Mouse (Mus musculus) mature B cell (primary cell): ENCODE measurements around the gene Pgam1.
"Not testable (repeated sequence)": the region's sequence is repeated elsewhere in the genome, so short reads cannot be mapped to it uniquely, and the experiment has no call there.

Source experiments
- in situ Hi-C: fragments of 300-500 bp; cut with MboI; formaldehyde crosslinking; loops from 2 replicates; pipeline ENCODE4 v1.14.3; 2019

The Pgam1 gene

DNA sequence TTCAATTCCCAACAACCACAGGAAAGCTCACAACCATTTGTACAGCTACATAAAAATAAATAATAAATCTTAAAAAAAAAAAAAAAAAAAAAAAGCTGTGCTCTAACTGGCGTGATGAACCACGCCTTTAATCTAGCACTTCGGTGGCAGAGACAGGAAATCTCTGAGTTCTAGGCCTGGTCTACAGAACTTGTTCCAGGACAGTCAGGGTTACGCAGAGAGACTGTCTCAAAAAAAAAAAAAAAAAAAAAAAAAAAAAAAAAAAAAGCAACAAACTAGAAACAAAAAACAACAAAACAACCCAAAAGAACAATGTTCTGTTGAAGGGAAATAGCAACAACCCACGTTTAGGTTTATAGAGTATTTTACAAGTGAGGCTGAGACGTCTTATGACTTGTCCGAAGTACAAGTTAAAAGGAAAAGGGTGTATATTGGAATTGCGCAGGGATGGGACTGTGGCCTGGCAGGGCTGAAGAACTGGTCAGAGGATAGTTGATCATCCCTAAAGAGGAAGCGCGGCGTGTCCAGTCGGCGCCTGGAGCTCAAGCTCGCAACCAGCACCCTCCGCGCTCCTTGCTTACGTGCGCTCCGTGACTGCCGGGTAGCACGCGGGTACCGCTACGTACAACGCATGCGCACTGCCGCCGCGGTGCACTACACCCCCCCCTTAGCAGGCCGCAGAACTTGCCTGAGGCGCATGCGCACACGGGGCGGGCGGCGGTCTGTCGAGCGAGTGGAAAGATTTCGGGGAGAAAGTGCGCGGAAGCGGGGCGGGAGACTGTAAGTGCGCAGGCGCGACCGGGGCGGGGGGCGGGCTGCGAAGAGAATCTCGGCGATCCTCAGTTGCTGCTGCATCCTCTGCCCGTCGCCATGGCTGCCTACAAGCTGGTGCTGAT lies at the start of gene Pgam1:
Pgam1 (plus strand) TSS at position 746 of the 896 bp plus-strand sequence.
- in situ Hi-C loops = no loop called here

DNA sequence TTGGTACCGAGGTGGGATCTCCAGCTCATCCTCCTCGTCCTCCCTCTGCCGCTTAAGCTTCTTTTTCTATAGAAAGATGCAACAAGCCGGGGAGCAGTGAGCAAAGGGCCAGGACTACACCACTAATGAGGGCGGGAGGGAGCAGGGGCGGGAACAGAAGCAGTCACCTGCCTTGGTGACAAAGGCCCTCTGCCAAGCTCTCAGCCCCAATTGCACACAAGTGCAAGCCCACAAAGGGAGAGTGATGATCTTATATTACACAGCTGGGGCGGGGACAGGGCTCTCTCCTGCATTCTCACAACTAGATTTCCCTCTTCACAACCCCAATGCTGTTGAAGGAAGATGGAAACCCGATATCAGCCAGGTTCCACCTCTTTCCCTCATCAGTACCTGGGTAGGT lies 45.0 kb upstream of the Pgam1 start:
- in situ Hi-C loops = no loop called here

- in situ Hi-C loops = no loop called here
Measured at GRCm38 (mm10) chr19:41869296-41869695, 42.4 kb upstream of the Pgam1 start.

DNA sequence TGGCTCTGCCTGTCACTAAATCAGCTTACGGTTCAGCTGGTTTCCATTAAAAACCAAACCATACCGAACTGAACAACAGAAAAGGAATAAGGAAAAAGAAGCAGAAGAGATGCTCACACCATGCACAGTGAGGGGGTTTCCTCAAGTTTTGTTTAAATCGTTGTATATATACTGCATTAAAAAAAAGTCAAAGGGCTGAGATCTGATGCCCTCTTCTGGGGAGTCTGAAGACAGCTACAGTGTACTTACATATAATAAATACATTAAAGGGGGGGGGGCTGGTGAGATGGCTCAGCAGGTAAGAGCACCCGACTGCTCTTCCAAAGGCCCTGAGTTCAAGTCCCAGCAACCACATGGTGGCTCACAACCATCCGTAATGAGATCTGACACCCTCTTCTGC lies 41.8 kb upstream of the Pgam1 start:
- in situ Hi-C loops = not testable (repeated sequence)

GRCm38 (mm10) chr19:41872285-41872684 lies 39.4 kb upstream of the Pgam1 start:
- in situ Hi-C loops = no loop called here

GRCm38 (mm10) chr19:41874356-41874755 lies 37.4 kb upstream of the Pgam1 start:
- in situ Hi-C loops = no loop called here

DNA sequence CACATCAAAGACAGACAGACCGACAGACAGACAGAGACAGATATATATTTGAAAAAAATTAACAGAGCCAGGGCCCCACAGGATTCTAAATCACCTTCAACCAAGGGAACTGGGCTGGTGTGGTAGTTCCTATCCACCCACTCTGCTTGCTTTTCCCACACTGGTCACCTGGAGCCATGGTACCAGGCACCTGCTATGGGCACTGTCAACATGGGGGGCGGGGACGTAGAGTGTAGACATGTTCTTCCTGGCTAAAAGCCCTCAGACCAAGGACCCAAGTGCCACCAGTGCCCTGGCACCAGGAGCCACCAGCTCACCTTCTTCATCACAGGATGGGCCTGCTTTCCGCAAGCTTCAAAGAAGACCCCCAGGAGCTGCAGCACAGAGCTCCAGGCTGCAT lies 29.9 kb upstream of the Pgam1 start:
- in situ Hi-C loops = no loop called here

DNA sequence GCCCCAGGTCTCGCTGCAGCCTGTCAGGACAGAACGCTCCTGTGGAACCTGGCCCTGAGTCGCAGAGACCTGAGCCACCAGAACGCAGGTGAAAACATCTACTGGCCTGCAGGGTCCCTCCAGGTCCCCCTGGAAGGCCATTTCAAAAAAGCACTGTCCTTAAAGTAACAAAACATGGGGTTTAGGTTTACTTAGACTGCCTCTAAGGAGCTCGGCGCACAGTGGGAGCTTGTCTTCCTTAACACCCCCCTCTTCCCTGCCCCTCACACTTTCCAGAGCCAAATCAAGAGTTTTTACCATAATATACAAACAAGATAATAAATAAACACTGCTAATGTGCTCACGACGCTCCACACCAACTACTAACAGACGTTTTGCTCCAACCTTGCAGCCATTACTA lies 27.8 kb upstream of the Pgam1 start:
- in situ Hi-C loops = no loop called here

GRCm38 (mm10) chr19:41888191-41888590 lies 23.5 kb upstream of the Pgam1 start:
- in situ Hi-C loops = no loop called here

- in situ Hi-C loops = no loop called here
Measured at GRCm38 (mm10) chr19:41894959-41895358, 16.8 kb upstream of the Pgam1 start.

- in situ Hi-C loops = no loop called here
Measured at GRCm38 (mm10) chr19:41895460-41896318, 16.0 kb upstream of the Pgam1 start, which contains the start of gene Rrp12. TSS of gene Rrp12 (minus strand) at chr19:41896173.

GRCm38 (mm10) chr19:41896319-41896711 lies 15.4 kb upstream of the Pgam1 start:
- in situ Hi-C loops = no loop called here

DNA sequence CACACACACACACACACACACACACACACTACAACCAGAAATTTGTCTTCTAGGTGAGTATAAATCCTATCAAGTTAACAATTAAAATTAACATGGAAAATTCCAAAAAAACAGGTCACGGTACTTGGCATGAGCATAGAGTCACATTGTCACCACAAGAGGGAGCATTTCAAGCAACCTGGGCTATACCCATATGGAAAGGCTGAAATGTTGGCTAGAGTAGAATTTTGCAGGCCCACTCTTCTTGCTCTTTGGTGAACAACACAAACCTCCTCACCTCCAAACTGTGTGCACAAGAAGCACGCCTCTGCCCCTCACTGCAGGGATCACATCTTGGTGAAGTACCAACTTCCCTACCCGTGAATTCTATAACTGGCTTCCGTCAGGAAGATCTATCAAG lies 12.9 kb upstream of the Pgam1 start:
- in situ Hi-C loops = no loop called here

- in situ Hi-C loops = no loop called here
Measured at GRCm38 (mm10) chr19:41900495-41901090, 11.1 kb upstream of the Pgam1 start.

GRCm38 (mm10) chr19:41901696-41902095 lies 10.0 kb upstream of the Pgam1 start:
- in situ Hi-C loops = no loop called here

- in situ Hi-C loops = no loop called here
Measured at GRCm38 (mm10) chr19:41902848-41903593, 8.7 kb upstream of the Pgam1 start.

DNA sequence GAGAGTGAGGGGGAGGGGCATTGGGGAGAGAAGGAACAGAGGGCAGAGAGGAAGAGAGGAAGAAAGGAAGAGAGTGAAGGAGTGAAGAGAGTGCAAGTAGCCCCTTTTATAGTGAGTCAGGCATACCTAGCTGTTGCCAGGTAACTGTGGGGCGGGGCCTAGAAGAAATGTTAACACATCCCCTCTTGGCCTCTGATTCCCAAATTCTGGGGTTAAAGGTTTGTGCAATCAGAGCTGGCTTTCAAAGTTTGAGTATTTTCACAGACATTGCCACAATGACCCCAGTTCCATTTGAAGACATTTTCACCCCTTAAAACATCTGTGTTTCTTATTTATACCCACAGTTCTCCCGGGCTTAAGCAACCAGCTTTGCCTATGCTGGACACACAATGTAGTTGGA lies 6.5 kb upstream of the Pgam1 start:
- in situ Hi-C loops = no loop called here

DNA sequence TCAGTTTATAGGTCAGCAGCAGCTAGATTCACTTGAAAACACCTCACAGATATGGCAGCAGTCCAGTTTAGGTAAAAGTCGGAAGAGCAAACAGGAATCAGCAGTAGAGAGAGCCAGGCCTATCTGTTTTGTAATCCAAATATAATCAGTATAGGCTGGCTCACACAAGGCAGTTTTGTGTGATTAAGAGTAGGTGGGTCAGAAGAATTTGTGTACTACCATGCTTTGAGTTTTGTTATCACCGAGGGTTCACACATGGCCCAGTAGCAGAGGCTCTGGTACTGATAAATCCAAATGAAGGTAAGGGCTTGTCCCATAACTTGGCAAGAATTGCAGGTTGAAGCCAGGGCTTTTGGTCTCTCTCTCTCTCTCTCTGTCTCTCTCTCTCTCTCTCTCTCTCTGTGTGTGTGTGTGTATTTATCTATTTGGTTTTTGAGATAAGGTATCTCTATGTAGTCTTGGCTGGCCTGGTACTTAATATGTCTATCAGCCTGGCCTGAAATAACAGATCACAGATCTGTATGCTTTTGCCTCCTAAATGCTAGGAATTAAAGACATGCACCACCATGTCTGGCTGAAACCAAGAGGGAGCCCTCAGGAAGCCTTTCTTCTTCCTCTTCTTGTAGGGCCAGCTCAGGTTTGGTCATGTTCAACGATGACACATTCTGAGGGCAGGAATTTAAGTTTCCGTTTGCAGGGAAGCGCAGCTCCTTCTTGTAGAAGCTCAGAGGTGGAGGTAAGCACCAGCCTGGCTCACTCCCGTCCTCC lies 5.2 kb upstream of the Pgam1 start:
- in situ Hi-C loops = no loop called here

DNA sequence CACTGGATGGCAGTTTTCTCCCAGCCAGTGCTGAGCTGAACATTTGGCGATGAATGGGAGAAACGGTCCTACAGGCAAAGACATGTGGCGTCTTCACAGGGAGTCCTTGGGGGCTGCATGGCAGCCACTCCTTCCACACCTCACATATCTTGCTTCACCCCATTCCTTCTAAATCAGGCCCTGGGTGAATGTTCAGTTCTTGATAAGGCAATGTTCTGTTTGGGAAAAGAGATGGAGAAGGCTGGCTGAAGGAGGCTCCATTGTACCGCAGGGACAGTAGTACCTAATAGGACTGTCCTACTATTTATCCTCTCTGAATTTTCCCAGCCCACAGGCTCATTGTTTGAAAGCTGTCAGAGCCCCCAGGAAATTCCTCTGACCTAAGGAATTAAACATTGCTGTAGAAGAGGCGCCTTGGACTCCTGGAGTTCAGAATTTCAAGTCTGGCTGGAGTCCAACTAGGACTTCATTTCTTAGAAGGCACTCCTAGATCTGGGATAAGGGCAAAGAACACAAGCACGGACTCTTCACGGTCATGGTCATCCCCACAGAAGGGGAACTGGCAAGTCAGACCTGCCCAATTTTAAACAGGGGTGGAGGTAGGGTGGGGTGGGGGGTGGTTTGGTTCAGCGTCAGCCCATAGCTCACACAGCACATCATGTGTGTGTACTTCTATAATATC lies 4.5 kb upstream of the Pgam1 start:
- in situ Hi-C loops = no loop called here

GRCm38 (mm10) chr19:41908736-41909135 lies 3.0 kb upstream of the Pgam1 start:
- in situ Hi-C loops = no loop called here
